Mouse (Mus musculus): ENCODE results near the gene Stk32b. TPM values are rescaled to one million over a fixed set of nuclear protein-coding genes. Genes with fewer than 3 reads are reported as not detected.

The Stk32b gene
- polyA plus RNA-seq, 1 experiment from 2014 or later: 3.1 TPM

DNA sequence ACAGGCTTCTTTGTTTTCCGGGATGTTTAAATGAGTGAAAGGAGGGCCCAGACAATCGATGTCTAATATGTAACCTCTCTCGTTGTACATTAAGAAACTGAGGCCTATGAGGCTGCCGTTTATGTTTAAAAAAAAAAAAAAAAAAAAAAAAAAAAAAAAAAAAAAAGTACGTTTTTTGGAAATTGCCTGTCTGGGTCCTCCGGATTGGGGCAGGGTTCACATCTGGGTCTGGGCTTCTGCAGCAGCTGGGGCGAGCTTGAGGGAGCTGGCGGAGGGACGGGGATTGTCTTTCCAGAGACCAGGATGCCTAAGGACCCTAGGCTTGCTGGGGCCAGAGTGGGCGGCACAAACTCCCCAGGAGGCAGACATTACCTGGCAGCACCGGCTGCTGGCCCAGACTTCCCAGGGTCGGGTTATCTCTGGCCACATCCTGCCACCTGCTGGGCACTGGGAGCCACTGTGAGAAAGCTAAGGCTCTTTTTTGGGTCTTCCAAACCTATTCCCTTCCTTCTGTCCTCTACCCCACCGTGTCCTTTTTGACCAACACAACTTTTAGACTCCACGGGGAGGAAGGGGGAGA, 503 bp upstream of the Stk32b start:
- Histone ChIP-seq H3K4me2 (replicated peaks; ENCODE audit: low read depth) (peak overlapping the region; percentile 61), H3K4me1 (replicated peaks; ENCODE audit: control insufficient read depth, insufficient read depth) (no peaks in the 10 kb centered on the region), H3K9me3 (ENCODE audit: control insufficient read depth, low read length) (no peaks in the 10 kb centered on the region), H3K4me3 (ENCODE audit: low read depth, low read length) (peak overlapping the region; percentile 37), H3K9ac (ENCODE audit: low read length) (no peak overlapping the region; the same call in 1 of the 2 replicates), H3K27me3 (ENCODE audit: control insufficient read depth, insufficient read depth, low read length) (no peaks in the 10 kb centered on the region), H3K36me3 (ENCODE audit: control insufficient read depth, insufficient read depth, low read length) (no peaks in the 10 kb centered on the region), H3K27ac (replicated peaks) (no peak overlapping the region)
- TF ChIP-seq EP300 (optimal IDR thresholded peaks at IDR 0.05) (no peak), CTCF (IDR thresholded peaks at IDR 0.05; ENCODE audit: low read depth) (peak; percentile 77)
- ATAC-seq (ENCODE audit: low FRiP score, low TSS enrichment) (peak; percentile 68), DNase-seq (ENCODE audit: low spot score) (peak; percentile 79)
- 1% methylated on average over 13 of the region's 14 CpGs for WGBS

DNA sequence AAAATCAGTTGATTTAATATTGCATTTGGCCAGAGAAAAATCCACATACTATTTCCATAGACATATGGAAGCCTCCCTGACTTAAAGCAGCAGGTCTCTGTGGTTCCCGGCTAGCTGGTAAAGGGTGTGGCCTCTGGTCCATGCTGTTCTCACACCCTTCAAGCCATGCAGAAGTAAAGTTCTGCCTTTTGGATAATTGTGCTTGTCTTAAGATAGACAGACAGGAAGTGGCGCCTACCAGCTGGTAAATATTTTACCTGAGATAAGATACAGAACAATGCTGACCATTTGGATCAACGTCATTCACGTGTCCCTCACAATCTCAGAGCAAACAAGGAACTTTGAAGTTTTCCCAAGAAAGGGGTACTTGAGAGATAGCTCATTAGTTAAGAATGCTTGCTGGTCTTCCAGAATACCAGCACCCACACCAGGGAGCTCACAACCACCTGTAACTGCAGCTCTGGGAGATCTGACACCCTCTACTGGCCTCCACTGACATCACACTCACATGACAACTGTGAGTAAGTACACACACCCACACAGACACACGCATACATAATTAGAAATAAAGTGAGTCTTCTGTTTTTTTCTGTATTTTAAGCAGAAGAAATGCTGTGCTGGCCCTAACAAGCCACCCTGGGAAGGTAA, 7.6 kb downstream of the Stk32b start:
- TF ChIP-seq CTCF (IDR thresholded peaks at IDR 0.05; ENCODE audit: low read depth): peak; percentile 44
- TF ChIP-seq EP300 (optimal IDR thresholded peaks at IDR 0.05): no peak
- peak; percentile 86 for ATAC-seq (ENCODE audit: low FRiP score, low TSS enrichment)

DNA sequence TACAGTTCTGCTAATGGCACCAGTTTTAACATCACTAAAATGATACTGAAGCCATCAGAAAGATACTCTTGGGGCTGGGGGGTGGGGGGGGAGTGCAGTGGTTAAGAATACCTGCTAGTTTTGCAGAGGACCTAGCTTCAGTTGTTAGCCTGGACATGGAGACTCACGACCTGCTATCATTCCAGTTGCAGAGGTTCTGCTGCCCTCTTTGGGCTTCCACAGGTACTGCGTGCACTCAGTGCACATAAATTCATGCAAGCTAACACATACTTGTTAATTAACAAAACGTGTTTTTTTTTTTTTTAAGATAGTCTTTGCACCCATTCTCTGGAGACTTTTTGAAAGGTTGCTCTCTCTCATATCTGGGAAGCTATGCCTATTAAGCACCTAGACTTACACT, 8.8 kb downstream of the Stk32b start:
- H3K9me3 ChIP-seq (ENCODE audit: control insufficient read depth, low read length): 0 out of 2 replicates have a peak, but pooled peaks cover 3% of the 10 kb centered on the region
- no peaks in the 10 kb centered on the region for H3K36me3 ChIP-seq (ENCODE audit: control insufficient read depth, insufficient read depth, low read length)
- DNase-seq (ENCODE audit: low spot score) (no peak), ATAC-seq (ENCODE audit: low FRiP score, low TSS enrichment) (no peak)
- TF ChIP-seq EP300 (optimal IDR thresholded peaks at IDR 0.05) (no peak), CTCF (IDR thresholded peaks at IDR 0.05; ENCODE audit: low read depth) (peak; percentile 53)
- no peak overlapping the region for H3K4me2 ChIP-seq (replicated peaks; ENCODE audit: low read depth)
- H3K9ac ChIP-seq (ENCODE audit: low read length): no peak overlapping the region
- no peaks in the 10 kb centered on the region for H3K4me1 ChIP-seq (replicated peaks; ENCODE audit: control insufficient read depth, insufficient read depth)
- H3K27ac ChIP-seq (replicated peaks): no peak overlapping the region
- no peaks in the 10 kb centered on the region for H3K27me3 ChIP-seq (ENCODE audit: control insufficient read depth, insufficient read depth, low read length)
- no peak overlapping the region for H3K4me3 ChIP-seq (ENCODE audit: low read depth, low read length)
- WGBS: 75% methylated on average over 3 of the region's 3 CpGs

More for the DNA sequence above, 7.6 kb downstream of the Stk32b start:
- Histone ChIP-seq H3K36me3 (ENCODE audit: control insufficient read depth, insufficient read depth, low read length) (no peaks in the 10 kb centered on the region), H3K27me3 (ENCODE audit: control insufficient read depth, insufficient read depth, low read length) (no peaks in the 10 kb centered on the region), H3K9ac (ENCODE audit: low read length) (no peak overlapping the region), H3K9me3 (ENCODE audit: control insufficient read depth, low read length) (0 out of 2 replicates have a peak, but pooled peaks cover 3% of the 10 kb centered on the region), H3K4me3 (ENCODE audit: low read depth, low read length) (no peak overlapping the region), H3K4me2 (replicated peaks; ENCODE audit: low read depth) (no peak overlapping the region), H3K4me1 (replicated peaks; ENCODE audit: control insufficient read depth, insufficient read depth) (no peaks in the 10 kb centered on the region), H3K27ac (replicated peaks) (no peak overlapping the region)
- peak; percentile 52 for DNase-seq (ENCODE audit: low spot score)
- WGBS: 55% methylated on average over 5 of the region's 5 CpGs

DNA sequence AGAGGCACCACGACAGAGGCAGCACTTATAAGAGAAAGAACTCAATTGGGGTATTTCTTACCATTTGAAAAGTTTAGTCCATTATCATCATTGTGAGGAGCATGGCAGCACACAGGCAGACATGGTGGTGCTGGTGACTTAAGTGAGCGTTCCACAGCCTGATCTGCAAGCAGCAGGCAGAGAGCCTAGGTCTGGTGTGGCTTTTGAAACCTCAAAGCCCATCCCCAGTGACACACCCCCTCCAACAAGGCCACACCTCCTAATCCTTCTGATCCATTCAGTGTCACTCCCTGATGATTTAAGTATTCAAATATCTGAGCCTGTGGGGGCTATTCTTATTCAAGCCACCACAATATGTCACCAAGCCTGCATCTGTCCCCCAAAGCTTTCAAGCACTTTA, 12.0 kb downstream of the Stk32b start:
- TF ChIP-seq EP300 (optimal IDR thresholded peaks at IDR 0.05) (no peak), CTCF (IDR thresholded peaks at IDR 0.05; ENCODE audit: low read depth) (no peak)
- no peak overlapping the region for H3K4me3 ChIP-seq (ENCODE audit: low read depth, low read length)
- DNase-seq (ENCODE audit: low spot score) (no peak), ATAC-seq (ENCODE audit: low FRiP score, low TSS enrichment) (no peak)
- H3K27me3 ChIP-seq (ENCODE audit: control insufficient read depth, insufficient read depth, low read length): no peaks in the 10 kb centered on the region
- 86% methylated on average over 2 of the region's 2 CpGs for WGBS
- H3K27ac ChIP-seq (replicated peaks): no peak overlapping the region
- 0 out of 2 replicates have a peak, but pooled peaks cover 3% of the 10 kb centered on the region for H3K9me3 ChIP-seq (ENCODE audit: control insufficient read depth, low read length)
- H3K9ac ChIP-seq (ENCODE audit: low read length): no peak overlapping the region
- no peaks in the 10 kb centered on the region for H3K4me1 ChIP-seq (replicated peaks; ENCODE audit: control insufficient read depth, insufficient read depth)
- H3K36me3 ChIP-seq (ENCODE audit: control insufficient read depth, insufficient read depth, low read length): no peaks in the 10 kb centered on the region
- H3K4me2 ChIP-seq (replicated peaks; ENCODE audit: low read depth): no peak overlapping the region

DNA sequence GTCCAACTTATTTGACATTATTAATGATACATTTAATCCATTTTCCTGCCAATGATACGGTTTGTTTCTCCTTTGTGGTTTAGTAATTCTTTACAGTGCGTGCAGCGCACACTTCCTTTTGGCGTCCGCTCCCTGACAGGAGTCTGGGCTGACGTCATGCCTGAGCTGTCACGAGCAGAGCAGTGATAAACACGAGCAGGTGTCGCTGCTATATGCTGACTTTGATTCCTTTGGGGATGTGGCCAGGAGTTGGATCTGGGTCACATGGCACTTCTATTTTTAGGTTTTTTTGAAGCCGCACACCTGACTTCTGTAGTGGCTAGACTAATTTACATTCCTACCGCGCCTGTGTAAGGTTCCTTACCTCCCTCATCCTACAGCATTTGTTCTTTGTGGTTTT, 17.2 kb downstream of the Stk32b start:
- Histone ChIP-seq H3K9me3 (ENCODE audit: control insufficient read depth, low read length) (no peaks in the 10 kb centered on the region), H3K9ac (ENCODE audit: low read length) (no peak overlapping the region), H3K4me2 (replicated peaks; ENCODE audit: low read depth) (no peak overlapping the region), H3K36me3 (ENCODE audit: control insufficient read depth, insufficient read depth, low read length) (no peaks in the 10 kb centered on the region), H3K27me3 (ENCODE audit: control insufficient read depth, insufficient read depth, low read length) (no peaks in the 10 kb centered on the region), H3K27ac (replicated peaks) (no peak overlapping the region), H3K4me3 (ENCODE audit: low read depth, low read length) (no peak overlapping the region), H3K4me1 (replicated peaks; ENCODE audit: control insufficient read depth, insufficient read depth) (no peaks in the 10 kb centered on the region)
- ATAC-seq (ENCODE audit: low FRiP score, low TSS enrichment) (peak; percentile 96), DNase-seq (ENCODE audit: low spot score) (peak; percentile 75)
- WGBS: 46% methylated on average over 12 of the region's 12 CpGs
- TF ChIP-seq CTCF (IDR thresholded peaks at IDR 0.05; ENCODE audit: low read depth) (no peak), EP300 (optimal IDR thresholded peaks at IDR 0.05) (no peak)

DNA sequence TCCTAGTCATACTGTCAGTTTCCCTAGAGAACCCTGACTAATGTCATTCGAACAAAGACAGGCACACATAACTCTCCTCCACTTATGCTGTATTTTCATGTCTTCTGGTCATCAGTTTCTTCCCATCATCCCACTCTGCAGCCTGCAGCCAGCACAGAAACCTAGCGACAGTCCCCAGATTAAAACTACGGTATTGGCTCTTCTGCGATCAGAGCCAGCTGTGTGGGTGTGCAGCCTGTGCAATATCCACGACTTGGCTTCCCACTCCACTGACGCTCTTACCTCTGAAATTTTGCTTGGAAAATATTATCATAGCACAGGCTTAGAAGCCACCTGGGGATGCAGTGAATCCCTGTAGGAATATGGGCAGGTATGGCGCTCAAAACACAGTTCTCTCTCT, 19.7 kb downstream of the Stk32b start:
- Histone ChIP-seq H3K36me3 (ENCODE audit: control insufficient read depth, insufficient read depth, low read length) (no peaks in the 10 kb centered on the region), H3K27me3 (ENCODE audit: control insufficient read depth, insufficient read depth, low read length) (no peaks in the 10 kb centered on the region), H3K4me2 (replicated peaks; ENCODE audit: low read depth) (no peak overlapping the region), H3K4me1 (replicated peaks; ENCODE audit: control insufficient read depth, insufficient read depth) (no peaks in the 10 kb centered on the region), H3K9ac (ENCODE audit: low read length) (no peak overlapping the region), H3K4me3 (ENCODE audit: low read depth, low read length) (no peak overlapping the region), H3K27ac (replicated peaks) (no peak overlapping the region), H3K9me3 (ENCODE audit: control insufficient read depth, low read length) (no peaks in the 10 kb centered on the region)
- ATAC-seq (ENCODE audit: low FRiP score, low TSS enrichment) (no peak), DNase-seq (ENCODE audit: low spot score) (no peak)
- 82% methylated on average over 7 of the region's 7 CpGs for WGBS
- no peak for TF ChIP-seq EP300 (optimal IDR thresholded peaks at IDR 0.05)
- TF ChIP-seq CTCF (IDR thresholded peaks at IDR 0.05; ENCODE audit: low read depth): no peak
